Mouse (Mus musculus) central nervous system, embryonic 18 days (tissue): ENCODE measurements around the gene Olfr1413. TPM values are rescaled to one million over a fixed set of nuclear protein-coding genes. Genes with fewer than 3 reads are reported as not detected.

Source experiments
- polyA plus RNA-seq: library from polyadenylated mRNA; depleted of rRNA; stranded (reverse); fragments of >200 nt; gene quantifications from 2 replicates; pipeline ENCODE4 v1.2.3, GENCODE M21; 2012; rRNA removed

Olfr1413 gene
- not detected in 2 replicates for polyA plus RNA-seq

GRCm38 (mm10) chr1:92571022-92571421 lies at the start of gene Olfr1413:
TSS of gene Olfr1413 (plus strand) at chr1:92571322.

GRCm38 (mm10) chr1:92585479-92585878 lies 14.4 kb downstream of the Olfr1413 start, which contains the start of gene Olfr1412:
TSS of gene Olfr1412 (plus strand) at chr1:92585779.

DNA sequence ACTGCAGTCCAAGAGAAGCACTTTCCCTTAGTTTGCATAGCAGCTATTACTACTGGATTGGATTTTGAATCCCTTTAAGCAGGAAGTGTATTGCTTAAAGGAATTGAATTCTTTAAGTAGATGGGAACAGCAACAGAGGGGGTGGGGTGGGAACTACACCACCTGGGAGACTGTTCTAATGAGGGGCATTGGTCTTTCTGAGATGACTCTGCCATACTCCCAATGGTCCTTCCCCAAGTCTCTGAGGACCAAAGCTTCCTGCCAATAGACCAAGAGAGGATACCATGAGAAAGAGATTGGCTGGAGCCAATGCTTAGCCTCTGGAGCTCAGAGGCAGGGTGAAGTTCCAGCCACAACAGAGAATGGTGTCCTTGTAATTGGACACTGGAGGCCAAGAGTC lies 23.0 kb downstream of the Olfr1413 start, which contains the start of gene Olfr1411:
Olfr1411 (plus strand) TSS at position 301 of the 400 bp plus-strand sequence.

GRCm38 (mm10) chr1:92605482-92605881 lies 34.4 kb downstream of the Olfr1413 start, which contains the start of gene Olfr1410:
TSS of gene Olfr1410 (plus strand) at chr1:92605782.

DNA sequence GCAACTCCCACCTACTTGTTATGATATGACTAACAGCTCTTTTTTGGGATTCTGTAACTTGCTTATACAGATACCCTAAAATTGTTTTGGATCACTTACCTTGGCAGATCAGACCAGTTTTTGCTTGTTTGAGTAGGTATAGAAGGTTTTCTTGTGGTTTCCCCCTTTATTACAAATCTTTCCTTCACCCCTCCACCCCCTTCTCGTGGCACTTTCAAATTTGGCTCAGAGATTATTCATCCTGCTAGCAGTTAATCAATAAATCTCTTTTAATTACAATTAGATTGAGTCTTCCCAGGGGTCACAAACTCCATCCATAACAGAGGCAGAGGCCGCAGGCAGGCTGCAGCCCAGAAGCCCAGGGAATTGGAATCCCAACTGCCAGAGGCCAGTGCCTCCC lies 46.4 kb downstream of the Olfr1413 start, which contains the start of gene Olfr12:
Olfr12 (plus strand) TSS at position 301 of the 400 bp plus-strand sequence.

Other genes with a start within 250 kb of the Olfr1413 start
- gene Ndufa10, start 97.5 kb upstream of the Olfr1413 start, polyA plus RNA-seq, result 127 and 149 TPM in 2 replicates
- not detected in 2 replicates for gene Olfr1416, start 86.2 kb upstream of the Olfr1413 start, polyA plus RNA-seq
- gene Olfr1415, start 75.2 kb upstream of the Olfr1413 start, polyA plus RNA-seq, result not detected in 2 replicates
- gene Olfr1414, start 52.7 kb upstream of the Olfr1413 start, polyA plus RNA-seq, result not detected in 2 replicates
- gene Olfr1412, start 14.5 kb downstream of the Olfr1413 start, polyA plus RNA-seq, result not detected in 2 replicates
- gene Olfr1411, start 23.1 kb downstream of the Olfr1413 start, polyA plus RNA-seq, result not detected in 2 replicates
- not detected in 2 replicates for gene Olfr1410, start 34.5 kb downstream of the Olfr1413 start, polyA plus RNA-seq
- not detected in 2 replicates for gene Olfr12, start 46.5 kb downstream of the Olfr1413 start, polyA plus RNA-seq
- gene Cops9, start 70.7 kb downstream of the Olfr1413 start, polyA plus RNA-seq, result 282 and 335 TPM in 2 replicates
- gene Otos, start 77.5 kb downstream of the Olfr1413 start, polyA plus RNA-seq, result 0.04 and 0.23 TPM in 2 replicates